Mouse (Mus musculus): ENCODE measurements around the gene Mast4.

GRCm38 (mm10) chr13:102865971-102866724 lies 468.1 kb downstream of the Mast4 start:
- TF ChIP-seq POLR2A (IDR thresholded peaks at IDR 0.05; ENCODE audit: insufficient read depth, low read depth, low read length) (no peak), CTCF (IDR thresholded peaks at IDR 0.05) (no peak)

Data from heart, adult 2 months (tissue).